Mouse (Mus musculus) adrenal gland, adult 2 months (tissue): ENCODE data around the gene Prps1l3. TPM values are rescaled to one million over a fixed set of nuclear protein-coding genes. Genes with fewer than 3 reads are reported as not detected.

ENCODE experiments used
- DNase-seq: peaks from one replicate; pipeline ENCODE4 v3.0.0; 2021
- polyA plus RNA-seq: library from polyadenylated mRNA; depleted of rRNA; stranded (reverse); fragments of >200 nt; gene quantifications from 2 replicates; pipeline ENCODE4 v1.2.3, GENCODE M21; 2012; rRNA removed
- total RNA-seq, 2 experiments: library from RNA; stranded (reverse); gene quantifications; 2 replicates each; pipeline ENCODE4 v1.2.3; 2021

Gene Prps1l3
- total and polyA plus RNA-seq, 3 experiments, result 13.0 to 39.3 (median 33.2) TPM

DNA sequence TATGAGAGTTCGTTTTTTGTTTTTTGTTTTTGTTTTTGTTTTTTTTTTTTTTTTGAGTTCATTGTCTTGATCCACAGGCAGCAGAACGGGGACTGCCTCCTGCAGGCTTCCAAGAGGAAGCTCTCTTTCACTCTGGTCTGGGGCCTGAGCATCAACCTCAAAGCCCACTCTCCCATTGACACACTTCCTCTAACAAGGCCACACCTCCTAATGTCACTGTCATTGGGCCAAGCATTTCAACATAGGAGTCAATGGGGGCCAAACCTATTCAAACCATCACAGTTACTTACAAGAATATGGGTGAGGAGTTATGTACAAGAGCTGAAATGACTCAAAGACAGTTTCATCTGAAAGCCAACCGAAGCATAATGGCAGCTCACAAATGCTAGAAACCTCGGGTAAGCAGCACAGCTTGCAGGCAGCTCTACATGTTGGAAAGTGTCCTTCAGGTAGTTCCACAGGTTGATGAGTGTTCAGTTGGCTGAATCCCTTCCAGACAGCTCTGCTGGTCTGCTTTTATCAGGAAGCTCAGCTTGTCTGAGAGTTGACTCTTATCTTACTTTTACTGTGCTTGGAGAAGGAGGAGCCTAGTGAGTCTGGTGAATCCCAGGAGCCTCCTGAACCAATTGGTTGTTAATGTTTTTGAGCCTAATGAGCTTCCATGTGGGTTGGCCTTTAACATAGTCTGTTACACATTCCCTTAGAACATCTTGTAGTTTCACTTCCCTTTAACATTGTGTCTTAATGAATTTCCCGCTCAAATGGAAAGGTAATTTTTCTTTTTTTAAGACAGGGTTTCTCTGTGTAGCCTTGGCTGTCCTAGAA is 13.7 kb downstream of the Prps1l3 start:
- DNase-seq, result no peak

- DNase-seq, result no peak
Measured at GRCm38 (mm10) chr12:57258572-57258971, 28.4 kb downstream of the Prps1l3 start.

- no peak for DNase-seq
Measured at GRCm38 (mm10) chr12:57275456-57275855, 45.2 kb downstream of the Prps1l3 start.

DNA sequence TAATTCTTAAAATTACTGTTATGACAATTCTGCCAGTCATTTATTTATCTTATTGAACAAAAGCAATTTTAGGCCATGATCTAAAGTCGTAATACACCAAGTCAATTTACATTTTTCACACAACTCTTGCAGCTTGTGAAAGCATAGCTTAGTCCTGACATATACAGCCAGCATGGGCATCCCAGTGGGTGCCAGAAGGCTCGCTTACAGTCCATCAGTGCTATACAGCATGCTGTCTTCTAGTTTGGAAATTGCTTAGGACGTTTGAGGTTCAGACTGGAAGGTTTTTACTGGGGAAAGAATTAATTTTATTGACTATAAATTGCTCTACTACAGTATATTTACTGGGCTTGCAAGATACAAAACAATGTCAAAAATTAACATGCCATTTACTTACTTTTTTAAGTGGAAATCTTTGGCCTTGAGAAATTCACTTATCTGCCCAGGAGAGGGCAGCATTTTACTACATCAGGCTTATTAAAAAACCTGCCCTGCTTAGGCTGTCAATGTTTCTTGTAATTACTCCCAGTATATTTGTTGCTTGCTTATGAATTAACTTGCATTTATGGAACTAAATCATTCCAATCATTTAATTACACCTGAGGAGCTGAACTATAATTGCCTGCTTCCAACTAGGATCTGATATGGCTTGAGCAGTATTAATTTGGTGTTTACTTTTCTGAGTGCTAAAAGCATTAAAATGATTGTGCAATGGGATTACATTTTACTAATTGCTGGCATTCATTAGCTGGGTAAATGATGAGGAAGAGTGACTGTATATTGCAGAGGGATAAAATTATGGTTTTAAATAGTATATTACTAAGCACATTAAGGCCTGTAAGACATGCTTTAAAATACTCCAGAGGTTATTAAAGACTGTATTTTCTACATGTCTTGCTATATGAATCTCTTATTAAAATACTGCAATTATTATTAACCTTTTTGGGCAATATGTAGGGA is 51.2 kb downstream of the Prps1l3 start:
- DNase-seq, result peak; percentile 4

- DNase-seq, result no peak
Measured at GRCm38 (mm10) chr12:57285303-57286059, 55.3 kb downstream of the Prps1l3 start.

Other genes with a start within 250 kb of the Prps1l3 start
- under 1 TPM; 0.40 to 0.52 TPM for gene Slc25a21, start 32.9 kb upstream of the Prps1l3 start, total RNA-seq
- gene Slc25a21, start 32.9 kb upstream of the Prps1l3 start, polyA plus RNA-seq, result 0.04 and 0.07 TPM in 2 replicates
- gene Mipol1, start within 50 bp of the Prps1l3 start, total RNA-seq, result 10 to 100 TPM in 1 of 2 experiments, 1 to 10 TPM in 1; 9.0 to 10.1 TPM
- 1.5 and 1.9 TPM in 2 replicates for gene Mipol1, start within 50 bp of the Prps1l3 start, polyA plus RNA-seq